Mouse (Mus musculus) layer of hippocampus, adult 9-10 months (tissue): ENCODE measurements around the gene Cpxm2.

ENCODE experiments used
- DNase-seq: peaks from one replicate; pipeline ENCODE4 v3.0.0; 2022; ENCODE audit warnings: low spot score

The Cpxm2 gene

DNA sequence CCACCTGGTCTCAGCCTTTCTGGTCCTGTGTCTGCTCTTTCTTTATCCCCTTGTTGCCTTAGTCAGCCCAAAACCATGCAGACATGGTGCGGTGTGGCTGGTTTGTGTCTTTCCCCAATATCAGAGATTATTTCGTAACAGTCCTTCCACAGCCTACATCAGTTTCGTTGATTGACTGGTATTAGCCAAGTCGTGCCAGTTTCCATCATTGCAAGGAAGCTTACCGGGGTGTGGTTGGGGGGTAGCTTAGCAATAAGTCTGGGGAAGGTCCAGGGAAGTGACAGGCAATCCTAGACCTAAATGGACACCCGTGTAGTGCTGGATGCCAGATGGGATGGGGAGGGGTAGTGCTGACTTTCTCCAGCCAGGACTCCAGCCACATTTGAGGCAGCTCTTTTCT lies 128.9 kb downstream of the Cpxm2 start:
- no peak for DNase-seq

DNA sequence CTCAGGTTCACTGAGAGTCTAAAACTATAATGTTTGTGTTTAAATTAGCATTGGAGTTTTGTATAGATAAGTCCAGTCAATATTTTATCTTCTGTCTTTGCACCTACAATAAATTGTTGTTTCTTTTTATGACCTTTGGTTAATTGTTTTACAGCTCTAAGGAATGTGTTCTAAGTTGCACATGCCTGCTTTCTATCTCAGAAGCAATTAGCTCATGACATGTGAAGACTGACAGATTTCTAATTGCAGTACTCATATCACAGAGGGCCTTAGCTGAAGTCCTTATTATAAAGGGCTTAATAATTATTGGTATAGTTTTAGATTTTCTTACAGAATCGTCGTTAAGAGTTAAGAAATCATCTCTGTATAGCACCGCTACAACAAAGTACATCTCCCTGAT lies 138.6 kb downstream of the Cpxm2 start:
- DNase-seq = no peak

- DNase-seq = no peak
Observed at GRCm38 (mm10) chr7:132015193-132015592, 139.3 kb downstream of the Cpxm2 start.

DNA sequence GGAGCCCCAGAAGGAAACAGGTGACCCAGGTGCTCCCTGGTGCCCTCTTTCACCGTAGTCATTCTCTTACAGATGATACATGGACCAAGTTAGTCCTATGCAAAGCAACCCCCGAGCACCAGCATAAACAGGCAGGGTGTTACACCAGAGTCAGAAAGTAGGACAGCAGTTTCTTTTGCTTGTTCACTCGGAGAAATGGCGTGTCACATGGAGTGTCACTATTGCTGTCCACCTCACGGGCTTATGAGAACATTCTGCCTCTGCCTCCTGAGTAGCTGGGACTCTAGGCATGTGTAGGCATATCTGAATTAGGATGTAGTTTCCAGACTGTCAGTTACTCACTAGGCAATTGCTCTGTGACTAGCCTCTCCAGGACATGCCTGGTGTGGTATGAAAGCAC lies 140.6 kb downstream of the Cpxm2 start:
- DNase-seq = no peak

GRCm38 (mm10) chr7:132012969-132013679 lies 141.4 kb downstream of the Cpxm2 start:
- no peak for DNase-seq

DNA sequence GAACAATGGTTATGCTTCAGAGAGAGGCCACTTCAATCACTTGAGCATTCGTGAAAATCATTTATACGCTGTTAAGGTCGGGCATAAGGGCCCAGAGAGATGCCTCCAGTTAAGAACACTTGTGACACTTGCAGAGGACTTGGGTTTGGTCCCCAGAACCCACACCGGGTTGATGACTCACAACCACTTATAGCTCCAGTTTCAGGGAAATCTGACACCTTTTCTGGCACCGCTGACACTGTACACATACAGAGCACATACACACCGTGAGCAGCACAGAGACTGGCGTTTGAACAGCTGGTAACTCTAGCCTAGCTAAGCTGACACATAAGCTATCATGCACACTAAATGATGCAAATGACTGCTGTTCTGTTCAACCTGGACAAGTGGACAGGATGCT lies 145.5 kb downstream of the Cpxm2 start:
- no peak for DNase-seq

- no peak for DNase-seq
Observed at GRCm38 (mm10) chr7:132005996-132006696, 148.4 kb downstream of the Cpxm2 start.

- DNase-seq = no peak
Observed at GRCm38 (mm10) chr7:131992873-131993272, 161.7 kb downstream of the Cpxm2 start.

DNA sequence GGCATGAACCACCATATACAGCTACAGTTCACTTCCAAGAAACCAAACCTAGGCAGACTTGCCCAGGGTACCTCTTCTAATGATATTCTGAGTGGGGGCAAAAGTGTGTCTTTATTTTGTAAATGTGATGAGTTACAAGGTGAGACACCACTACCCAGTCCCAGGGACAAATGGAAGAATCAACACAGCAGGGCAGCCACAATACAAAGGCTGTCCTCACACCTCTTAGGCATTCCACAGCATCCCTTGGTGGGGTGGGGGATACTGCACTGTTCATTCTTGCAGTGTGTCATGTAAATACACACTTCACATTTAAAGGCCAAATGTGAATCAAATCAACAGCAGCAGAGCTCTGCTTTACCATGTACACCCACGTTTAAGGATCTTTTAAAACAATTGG lies 162.3 kb downstream of the Cpxm2 start:
- no peak for DNase-seq

DNA sequence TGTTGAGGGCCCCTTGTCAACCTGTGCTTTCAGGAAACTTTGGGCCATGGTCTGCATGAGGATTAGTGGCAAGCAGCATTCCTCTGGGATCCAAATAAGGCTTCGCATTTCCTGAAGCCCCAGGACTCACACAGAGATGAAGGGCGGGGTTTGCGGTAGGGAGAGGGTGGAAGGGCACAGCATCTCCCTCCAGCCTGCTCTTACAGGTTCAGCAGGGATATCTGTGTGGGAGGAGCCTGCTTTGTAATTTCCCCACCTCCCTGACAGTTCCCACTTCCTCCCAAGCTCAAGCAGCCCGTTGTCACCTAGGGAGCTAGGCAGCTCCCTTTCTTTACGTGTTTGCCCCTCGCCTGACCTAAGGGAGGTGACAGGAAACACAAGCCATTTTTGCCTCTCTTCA lies 165.5 kb downstream of the Cpxm2 start:
- no peak for DNase-seq
